Mouse (Mus musculus): ENCODE results near the gene Agbl2. TPM values are rescaled to one million over a fixed set of nuclear protein-coding genes. Genes with fewer than 3 reads are reported as not detected.
A peak's percentile ranks its signal among the peaks of the same experiment; 100 is the strongest.

The Agbl2 gene
- total and polyA plus RNA-seq, 2 experiments from 2014 or later: 0.26 to 0.51 TPM

DNA sequence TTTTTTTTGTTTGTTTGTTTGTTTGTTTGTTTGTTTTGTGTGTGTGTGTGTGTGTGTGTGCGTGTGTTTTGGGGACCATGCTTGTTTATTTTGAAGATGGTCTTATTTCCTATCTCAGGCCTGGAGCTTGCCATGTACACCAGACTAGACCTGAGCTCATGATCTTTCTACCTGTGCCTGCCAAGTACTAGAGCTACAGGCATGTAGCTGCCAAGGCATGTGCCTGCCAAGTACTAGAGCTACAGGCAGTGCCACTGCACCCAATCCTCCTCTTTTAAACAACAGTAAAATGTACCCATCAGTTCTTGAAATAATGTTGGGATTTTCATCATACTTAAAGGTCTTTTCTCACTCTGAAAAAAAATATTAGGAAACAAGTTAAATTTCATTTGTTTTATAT lies 91.5 kb downstream of the Agbl2 start:
- no peak for TF ChIP-seq CTCF (IDR thresholded peaks at IDR 0.05; ENCODE audit: low read depth)
- no peaks in the 10 kb centered on the region for H3K36me3 ChIP-seq (ENCODE audit: insufficient read depth, low read length)
- no peak overlapping the region for H3K4me2 ChIP-seq (ENCODE audit: low read depth, low read length)
- DNase-seq (ENCODE audit: low spot score) (no peak), ATAC-seq (no peak)
- WGBS: 90% methylated on average over 1 of the region's 1 CpGs
- H3K9ac ChIP-seq (replicated peaks; ENCODE audit: low read length): no peak overlapping the region
- H3K4me1 ChIP-seq (ENCODE audit: insufficient read depth, low read length): no peaks in the 10 kb centered on the region
- no peak overlapping the region for H3K27ac ChIP-seq
- H3K9me3 ChIP-seq (ENCODE audit: low read length): no peaks in the 10 kb centered on the region
- no peak overlapping the region for H3K4me3 ChIP-seq (ENCODE audit: low read length)
- H3K27me3 ChIP-seq (ENCODE audit: insufficient read depth, low read length): no peaks in the 10 kb centered on the region

- H3K36me3 ChIP-seq (ENCODE audit: insufficient read depth, low read length): no peaks in the 10 kb centered on the region
- ATAC-seq: no peak
- no peak for TF ChIP-seq CTCF (IDR thresholded peaks at IDR 0.05; ENCODE audit: low read depth)
- DNase-seq (ENCODE audit: low spot score): no peak
- H3K9me3 ChIP-seq (ENCODE audit: low read length): no peaks in the 10 kb centered on the region
- no peak overlapping the region for H3K9ac ChIP-seq (replicated peaks; ENCODE audit: low read length)
- H3K4me1 ChIP-seq (ENCODE audit: insufficient read depth, low read length): 0 out of 2 replicates have a peak, but pooled peaks cover 2% of the 10 kb centered on the region
- H3K27me3 ChIP-seq (ENCODE audit: insufficient read depth, low read length): no peaks in the 10 kb centered on the region
- no peak overlapping the region for H3K27ac ChIP-seq
- H3K4me3 ChIP-seq (ENCODE audit: low read length): no peak overlapping the region
- H3K4me2 ChIP-seq (ENCODE audit: low read depth, low read length): no peak overlapping the region
- 67% methylated on average over 2 of the region's 2 CpGs for WGBS
Measured at GRCm38 (mm10) chr2:90875239-90875638, 92.7 kb downstream of the Agbl2 start.

- no peaks in the 10 kb centered on the region for H3K36me3 ChIP-seq (ENCODE audit: insufficient read depth, low read length)
- no peaks in the 10 kb centered on the region for H3K27me3 ChIP-seq (ENCODE audit: insufficient read depth, low read length)
- H3K4me1 ChIP-seq (ENCODE audit: insufficient read depth, low read length): 0 out of 2 replicates have a peak, but pooled peaks cover 2% of the 10 kb centered on the region
- WGBS: 67% methylated on average over 5 of the region's 5 CpGs
- no peak overlapping the region for H3K27ac ChIP-seq
- H3K4me2 ChIP-seq (ENCODE audit: low read depth, low read length): no peak overlapping the region
- TF ChIP-seq CTCF (IDR thresholded peaks at IDR 0.05; ENCODE audit: low read depth): no peak
- no peaks in the 10 kb centered on the region for H3K9me3 ChIP-seq (ENCODE audit: low read length)
- H3K4me3 ChIP-seq (ENCODE audit: low read length): no peak overlapping the region
- no peak overlapping the region for H3K9ac ChIP-seq (replicated peaks; ENCODE audit: low read length)
- DNase-seq (ENCODE audit: low spot score) (no peak), ATAC-seq (no peak)
Measured at GRCm38 (mm10) chr2:90877584-90878259, 95.2 kb downstream of the Agbl2 start.

DNA sequence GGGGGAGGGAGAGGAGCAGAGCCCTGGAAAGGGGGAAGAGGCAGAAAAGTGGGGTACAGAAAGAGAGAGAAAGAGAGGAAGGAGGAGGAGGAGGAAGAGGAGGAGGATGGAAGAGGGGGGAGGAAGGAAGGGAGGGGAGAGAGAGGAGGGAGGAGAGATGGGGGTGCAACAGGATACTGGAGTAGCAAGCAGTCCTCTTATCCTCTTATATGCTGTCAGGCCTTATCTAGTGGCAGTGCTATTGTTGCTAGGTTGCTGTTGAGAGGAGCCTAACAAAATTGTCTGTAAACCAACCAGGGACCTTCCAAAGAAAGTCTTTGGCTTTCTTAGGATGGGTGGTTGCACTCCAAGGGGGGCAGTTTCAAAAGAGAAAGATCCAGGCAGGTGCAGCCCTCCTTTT lies 96.9 kb downstream of the Agbl2 start:
- ATAC-seq: no peak
- Histone ChIP-seq H3K4me3 (ENCODE audit: low read length) (no peak overlapping the region), H3K36me3 (ENCODE audit: insufficient read depth, low read length) (no peaks in the 10 kb centered on the region), H3K4me2 (ENCODE audit: low read depth, low read length) (no peak overlapping the region), H3K4me1 (ENCODE audit: insufficient read depth, low read length) (0 out of 2 replicates have a peak, but pooled peaks cover 2% of the 10 kb centered on the region), H3K9me3 (ENCODE audit: low read length) (no peaks in the 10 kb centered on the region), H3K27me3 (ENCODE audit: insufficient read depth, low read length) (no peaks in the 10 kb centered on the region), H3K9ac (replicated peaks; ENCODE audit: low read length) (no peak overlapping the region), H3K27ac (no peak overlapping the region)
- no peak for DNase-seq (ENCODE audit: low spot score)
- no peak for TF ChIP-seq CTCF (IDR thresholded peaks at IDR 0.05; ENCODE audit: low read depth)

DNA sequence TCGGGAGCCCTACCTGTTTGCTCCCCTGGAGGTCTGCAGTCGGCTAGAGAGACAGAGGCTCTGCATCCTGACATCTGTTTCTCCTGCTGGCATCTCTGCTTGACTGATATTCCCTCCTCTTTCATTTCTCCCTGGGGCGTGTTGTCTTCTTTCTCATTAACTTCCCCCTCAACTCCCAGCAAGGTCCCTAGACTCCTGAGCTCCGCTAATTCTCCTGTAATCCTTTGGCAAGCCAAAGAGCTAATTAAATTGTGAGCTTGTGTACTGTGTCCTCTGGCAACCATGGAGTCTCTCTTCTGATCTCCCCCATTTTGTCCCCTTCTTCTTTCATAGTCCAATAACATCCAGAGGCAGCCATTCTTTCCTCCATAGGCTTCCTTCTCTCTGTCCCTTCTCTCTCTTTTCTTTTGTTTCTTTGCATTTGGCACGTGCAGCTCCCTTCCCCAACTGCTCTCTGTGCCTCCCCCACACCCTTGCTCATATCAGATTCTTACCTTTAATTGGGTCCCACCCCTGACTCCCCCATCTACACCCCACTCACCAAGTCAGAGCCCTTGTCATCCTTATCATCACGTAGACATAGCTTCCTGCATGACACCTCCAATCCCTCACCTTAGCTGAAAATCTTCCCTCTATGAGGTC lies 97.7 kb downstream of the Agbl2 start:
- Histone ChIP-seq H3K27ac (0 out of 2 replicates have a peak overlapping the region, but pooled peaks have one; percentile 32), H3K9ac (replicated peaks; ENCODE audit: low read length) (no peak overlapping the region), H3K4me2 (ENCODE audit: low read depth, low read length) (no peak overlapping the region), H3K9me3 (ENCODE audit: low read length) (no peaks in the 10 kb centered on the region), H3K36me3 (ENCODE audit: insufficient read depth, low read length) (no peaks in the 10 kb centered on the region), H3K27me3 (ENCODE audit: insufficient read depth, low read length) (no peaks in the 10 kb centered on the region), H3K4me1 (ENCODE audit: insufficient read depth, low read length) (0 out of 2 replicates have a peak, but pooled peaks cover 2% of the 10 kb centered on the region), H3K4me3 (ENCODE audit: low read length) (no peak overlapping the region)
- DNase-seq (ENCODE audit: low spot score) (peak; percentile 37), ATAC-seq (peak; percentile 22; the same call in 1 of the 2 replicates)
- WGBS: 19% methylated on average over 6 of the region's 6 CpGs
- TF ChIP-seq CTCF (IDR thresholded peaks at IDR 0.05; ENCODE audit: low read depth): no peak

- H3K27me3 ChIP-seq (ENCODE audit: insufficient read depth, low read length): no peaks in the 10 kb centered on the region
Measured at GRCm38 (mm10) chr2:90881824-90882223, 99.3 kb downstream of the Agbl2 start.

More at GRCm38 (mm10) chr2:90881824-90882223, 99.3 kb downstream of the Agbl2 start:
- WGBS: 82% methylated on average over 2 of the region's 2 CpGs
- H3K4me3 ChIP-seq (ENCODE audit: low read length): no peak overlapping the region
- H3K36me3 ChIP-seq (ENCODE audit: insufficient read depth, low read length): no peaks in the 10 kb centered on the region
- DNase-seq (ENCODE audit: low spot score) (no peak), ATAC-seq (no peak)
- no peak for TF ChIP-seq CTCF (IDR thresholded peaks at IDR 0.05; ENCODE audit: low read depth)
- H3K27ac ChIP-seq: no peak overlapping the region
- H3K9me3 ChIP-seq (ENCODE audit: low read length): no peaks in the 10 kb centered on the region
- H3K4me1 ChIP-seq (ENCODE audit: insufficient read depth, low read length): 0 out of 2 replicates have a peak, but pooled peaks cover 2% of the 10 kb centered on the region
- no peak overlapping the region for H3K4me2 ChIP-seq (ENCODE audit: low read depth, low read length)
- no peak overlapping the region for H3K9ac ChIP-seq (replicated peaks; ENCODE audit: low read length)

Other genes starting within 250 kb of the Agbl2 start
- 37.8 and 39.1 TPM in 2 replicates for gene Ptprj, start 202.1 kb upstream of the Agbl2 start, total RNA-seq (2014; rRNA removed)
- gene Ptprj, start 202.1 kb upstream of the Agbl2 start, polyA plus RNA-seq (2015; fragmentation: Nextera tagmentation; extraction: Ambion mirVana): 4.6 and 4.7 TPM in 2 replicates
- 13.5 and 14.3 TPM in 2 replicates for gene Nup160, start 105.5 kb upstream of the Agbl2 start, total RNA-seq (2014; rRNA removed)
- 12.4 and 13.7 TPM in 2 replicates for gene Nup160, start 105.5 kb upstream of the Agbl2 start, polyA plus RNA-seq (2015; fragmentation: Nextera tagmentation; extraction: Ambion mirVana)
- gene Fnbp4, start 37.4 kb upstream of the Agbl2 start, total RNA-seq (2014; rRNA removed): 55.9 and 67.7 TPM in 2 replicates
- 51.3 and 56.7 TPM in 2 replicates for gene Fnbp4, start 37.4 kb upstream of the Agbl2 start, polyA plus RNA-seq (2015; fragmentation: Nextera tagmentation; extraction: Ambion mirVana)
- gene Mtch2, start 64.4 kb downstream of the Agbl2 start, total RNA-seq (2014; rRNA removed): 111 and 126 TPM in 2 replicates
- 202 and 214 TPM in 2 replicates for gene Mtch2, start 64.4 kb downstream of the Agbl2 start, polyA plus RNA-seq (2015; fragmentation: Nextera tagmentation; extraction: Ambion mirVana)
- 552 and 661 TPM in 2 replicates for gene C1qtnf4, start 103.1 kb downstream of the Agbl2 start, total RNA-seq (2014; rRNA removed)
- gene C1qtnf4, start 103.1 kb downstream of the Agbl2 start, polyA plus RNA-seq (2015; fragmentation: Nextera tagmentation; extraction: Ambion mirVana): 228 and 230 TPM in 2 replicates
- gene Kbtbd4, start 122.0 kb downstream of the Agbl2 start, total RNA-seq (2014; rRNA removed): 43.1 and 43.6 TPM in 2 replicates
- gene Kbtbd4, start 122.0 kb downstream of the Agbl2 start, polyA plus RNA-seq (2015; fragmentation: Nextera tagmentation; extraction: Ambion mirVana): 46.7 and 49.5 TPM in 2 replicates
- gene Ndufs3, start 122.1 kb downstream of the Agbl2 start, total RNA-seq (2014; rRNA removed): 186 TPM in 2 replicates
- gene Ndufs3, start 122.1 kb downstream of the Agbl2 start, polyA plus RNA-seq (2015; fragmentation: Nextera tagmentation; extraction: Ambion mirVana): 271 and 274 TPM in 2 replicates
- gene Celf1, start 157.7 kb downstream of the Agbl2 start, total RNA-seq (2014; rRNA removed): 67.0 and 68.6 TPM in 2 replicates
- 59.6 and 63.1 TPM in 2 replicates for gene Celf1, start 157.7 kb downstream of the Agbl2 start, polyA plus RNA-seq (2015; fragmentation: Nextera tagmentation; extraction: Ambion mirVana)

All from hindbrain, postnatal 0 days (tissue).